ENCODE assay signal across 12 mouse cellular contexts in the genomic region with DNA sequence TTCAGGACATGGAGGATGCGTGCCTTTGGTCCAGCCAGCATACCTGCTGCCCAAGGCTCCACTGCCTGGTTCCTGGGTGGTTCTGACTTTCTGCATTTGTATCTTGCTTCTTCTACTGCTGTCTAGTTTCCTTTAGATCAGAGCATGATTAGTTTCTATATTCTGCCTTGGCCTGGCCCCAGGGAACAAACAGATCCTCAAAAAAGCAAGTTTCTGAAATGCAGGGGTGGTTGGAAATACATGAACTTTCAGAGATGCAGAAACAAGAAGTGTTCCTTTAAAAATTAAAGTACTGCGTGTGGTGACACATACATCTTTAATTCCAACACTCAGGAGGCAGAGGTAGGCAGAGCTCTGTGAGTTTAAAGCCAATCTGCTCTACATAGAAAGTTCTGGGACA. TPM values are rescaled to one million over a fixed set of nuclear protein-coding genes. Genes with fewer than 3 reads are reported as not detected.
DNase-seq lines count a peak whose midpoint lies in the region; ATAC-seq and TF ChIP-seq lines count a peak whose summit lies in the region.
"Had no signal": no experiment of that assay in that cellular context is flagged by ENCODE, and none has a peak within 500 bp of the region (broad histone marks: within the 10 kb centered on the region; RNA-seq: fewer than 3 reads in every experiment).

No protein-coding gene starts in this region.

- no peak overlapping the region for H3K4me2 ChIP-seq in heart, embryonic 15.5 days
- peak overlapping the region; percentile 19 for H3K4me2 ChIP-seq in liver, embryonic 11.5 days
- no peak overlapping the region for H3K4me2 ChIP-seq in liver, embryonic 12.5 days
- H3K4me2 ChIP-seq in liver, postnatal 0 days (ENCODE audit: low read depth, low read length): 0 out of 2 replicates have a peak overlapping the region, but pooled peaks have one; percentile 2
- H3K4me2 ChIP-seq in hindbrain, embryonic 11.5 days (replicated peaks; ENCODE audit: low read depth, low read length): no peak overlapping the region
- H3K4me2 ChIP-seq: midbrain, embryonic 11.5 days had no signal

- no peak for TF ChIP-seq CTCF in liver, postnatal 0 days (IDR thresholded peaks at IDR 0.05; ENCODE audit: low read depth)

- H3K4me3 ChIP-seq in heart, embryonic 15.5 days: no peak overlapping the region
- no peak overlapping the region for H3K4me3 ChIP-seq in liver, embryonic 11.5 days (ENCODE audit: low read depth, low read length)
- no peak overlapping the region for H3K4me3 ChIP-seq in liver, embryonic 12.5 days
- no peak overlapping the region for H3K4me3 ChIP-seq in brown adipose tissue, adult 24 weeks (ENCODE audit: insufficient read depth, low read depth, low read length)
- H3K4me3 ChIP-seq in liver, postnatal 0 days (ENCODE audit: low read depth, low read length): no peak overlapping the region
- H3K4me3 ChIP-seq in hindbrain, embryonic 11.5 days (ENCODE audit: low read depth, low read length): no peak overlapping the region
- H3K4me3 ChIP-seq: hindbrain, embryonic 10.5 days had no signal

- H3K27ac ChIP-seq in heart, embryonic 15.5 days: peak overlapping the region; percentile 68
- no peak overlapping the region for H3K27ac ChIP-seq in liver, embryonic 11.5 days (ENCODE audit: low read depth, low read length)
- H3K27ac ChIP-seq in liver, embryonic 12.5 days: no peak overlapping the region
- H3K27ac ChIP-seq in brown adipose tissue, adult 24 weeks (replicated peaks; ENCODE audit: low read depth, low read length): 0 out of 2 replicates have a peak overlapping the region, but pooled peaks have one; percentile 2
- H3K27ac ChIP-seq in liver, postnatal 0 days (ENCODE audit: low read depth): peak overlapping the region; percentile 61; the same call in 1 of the 2 replicates
- no peak overlapping the region for H3K27ac ChIP-seq in hindbrain, embryonic 11.5 days (ENCODE audit: low read depth, low read length)
- H3K27ac ChIP-seq: hindbrain, embryonic 10.5 days had no signal

- ATAC-seq in heart, embryonic 15.5 days (replicated peaks; ENCODE audit: insufficient number of reproducible peaks, insufficient read depth, low FRiP score, low read depth): no peak
- no peak for ATAC-seq in liver, embryonic 11.5 days (replicated peaks; ENCODE audit: low FRiP score)
- no peak for ATAC-seq in liver, embryonic 12.5 days
- ATAC-seq in liver, postnatal 0 days: no peak
- no peak for ATAC-seq in hindbrain, embryonic 11.5 days (ENCODE audit: low FRiP score)

- peaks cover 17% of the 10 kb centered on the region for H3K4me1 ChIP-seq in heart, embryonic 15.5 days (replicated peaks)
- H3K4me1 ChIP-seq in liver, embryonic 11.5 days (replicated peaks; ENCODE audit: control insufficient read depth, insufficient read depth, low read length): no peaks in the 10 kb centered on the region; the same call in 1 of the 2 replicates
- peaks cover 29% of the 10 kb centered on the region for H3K4me1 ChIP-seq in liver, embryonic 12.5 days
- peaks cover 14% of the 10 kb centered on the region for H3K4me1 ChIP-seq in brown adipose tissue, adult 24 weeks (ENCODE audit: control insufficient read depth, insufficient read depth, insufficient read length, low read length)
- H3K4me1 ChIP-seq in liver, postnatal 0 days (ENCODE audit: insufficient read depth): peaks cover 18% of the 10 kb centered on the region
- no peaks in the 10 kb centered on the region for H3K4me1 ChIP-seq in hindbrain, embryonic 11.5 days (replicated peaks; ENCODE audit: control insufficient read depth, insufficient read depth, low read length)

- H3K9me3 ChIP-seq in heart, embryonic 15.5 days (replicated peaks): no peaks in the 10 kb centered on the region
- no peaks in the 10 kb centered on the region for H3K9me3 ChIP-seq in liver, embryonic 11.5 days (ENCODE audit: control insufficient read depth, low read length)
- H3K9me3 ChIP-seq in liver, embryonic 12.5 days (replicated peaks): no peaks in the 10 kb centered on the region
- no peaks in the 10 kb centered on the region for H3K9me3 ChIP-seq in liver, postnatal 0 days (ENCODE audit: low read length)
- no peaks in the 10 kb centered on the region for H3K9me3 ChIP-seq in hindbrain, embryonic 11.5 days (ENCODE audit: control insufficient read depth, low read length)
- H3K9me3 ChIP-seq: hindbrain, embryonic 10.5 days had no signal

- no peak overlapping the region for H3K9ac ChIP-seq in heart, embryonic 15.5 days
- no peak overlapping the region for H3K9ac ChIP-seq in liver, embryonic 11.5 days (ENCODE audit: low read depth, low read length)
- H3K9ac ChIP-seq in liver, embryonic 12.5 days: no peak overlapping the region
- no peak overlapping the region for H3K9ac ChIP-seq in liver, postnatal 0 days (replicated peaks)
- no peak overlapping the region for H3K9ac ChIP-seq in hindbrain, embryonic 11.5 days (ENCODE audit: low read depth, low read length)

- no peak for TF ChIP-seq EP300 in liver, postnatal 0 days (IDR thresholded peaks at IDR 0.05; ENCODE audit: low read depth)

- H3K36me3 ChIP-seq in heart, embryonic 15.5 days: no peaks in the 10 kb centered on the region
- no peaks in the 10 kb centered on the region for H3K36me3 ChIP-seq in liver, embryonic 11.5 days (ENCODE audit: control insufficient read depth, insufficient read depth, low read length)
- H3K36me3 ChIP-seq in liver, embryonic 12.5 days: peaks cover 22% of the 10 kb centered on the region
- peaks cover 16% of the 10 kb centered on the region; the same call in 1 of the 2 replicates for H3K36me3 ChIP-seq in liver, postnatal 0 days (replicated peaks; ENCODE audit: insufficient read depth, low read length)
- H3K36me3 ChIP-seq in hindbrain, embryonic 11.5 days (ENCODE audit: control insufficient read depth, insufficient read depth, low read length): no peaks in the 10 kb centered on the region
- H3K36me3 ChIP-seq: hindbrain, embryonic 10.5 days had no signal

- H3K27me3 ChIP-seq in heart, embryonic 15.5 days: no peaks in the 10 kb centered on the region
- no peaks in the 10 kb centered on the region for H3K27me3 ChIP-seq in liver, embryonic 11.5 days (replicated peaks; ENCODE audit: control insufficient read depth, insufficient read depth, low read length)
- no peaks in the 10 kb centered on the region for H3K27me3 ChIP-seq in liver, embryonic 12.5 days (replicated peaks)
- H3K27me3 ChIP-seq in liver, postnatal 0 days (ENCODE audit: insufficient read depth, low read length): no peaks in the 10 kb centered on the region
- H3K27me3 ChIP-seq in hindbrain, embryonic 11.5 days (ENCODE audit: control insufficient read depth, insufficient read depth, low read length): 0 out of 2 replicates have a peak, but pooled peaks cover 2% of the 10 kb centered on the region

- DNase-seq in heart, adult 9 months (ENCODE audit: low spot score in 2 of 2): no peak
- DNase-seq in liver, embryonic 11.5 days (ENCODE audit: low spot score): no peak
- DNase-seq in liver, postnatal 0 days: no peak
- DNase-seq in hindbrain, embryonic 11.5 days (ENCODE audit: low spot score): no peak
- no peak for DNase-seq in gastrocnemius, adult 18-20 months (ENCODE audit: low spot score)
- DNase-seq: thymus, adult 18-20 months had no signal

- 83% methylated on average over 2 of the region's 2 CpGs for whole genome bisulfite sequencing in heart, embryonic 15.5 days
- 76% methylated on average over 2 of the region's 2 CpGs for WGBS in liver, embryonic 11.5 days
- 70% methylated on average over 2 of the region's 2 CpGs for WGBS in liver, embryonic 12.5 days (ENCODE audit: insufficient replicate concordance)
- 70% methylated on average over 2 of the region's 2 CpGs for WGBS in liver, postnatal 0 days (ENCODE audit: insufficient replicate concordance)
- 82% methylated on average over 2 of the region's 2 CpGs for WGBS in hindbrain, embryonic 11.5 days

RNA-seq across cellular contexts. Expression of gene Acaa1a, which starts 4.6 kb away (rescaled TPM):
- 81.5 and 100 TPM in 2 replicates for polyA plus RNA-seq in heart, embryonic 15.5 days (2015; fragmentation: Nextera tagmentation; extraction: Ambion mirVana)
- 58.8 and 61.2 TPM in 2 replicates for polyA plus RNA-seq in liver, embryonic 11.5 days (2014; fragmentation: Nextera tagmentation; extraction: Ambion mirVana)
- 38.0 and 43.1 TPM in 2 replicates for polyA plus RNA-seq in liver, embryonic 12.5 days (2016; fragmentation: Nextera tagmentation; extraction: Ambion mirVana)
- 82.7 and 96.9 TPM in 2 replicates for polyA plus RNA-seq in brown adipose tissue, adult 24 weeks (2012; ENCODE audit: insufficient read depth, insufficient read length, missing spikeins)
- 132 and 141 TPM in 2 replicates for polyA plus RNA-seq in liver, postnatal 0 days (2015; fragmentation: Nextera tagmentation; extraction: Ambion mirVana)
- 55.2 and 62.6 TPM in 2 replicates for polyA plus RNA-seq in hindbrain, embryonic 11.5 days (2014; fragmentation: Nextera tagmentation; extraction: Ambion mirVana)
- 10 to 100 TPM; 35.4 to 35.6 TPM for total RNA-seq in gastrocnemius, adult 18-20 months (2021)

RNA-seq across cellular contexts. Expression of gene Myd88, which starts 6.4 kb away (rescaled TPM):
- polyA plus RNA-seq in heart, embryonic 15.5 days (2015; fragmentation: Nextera tagmentation; extraction: Ambion mirVana): 14.9 and 20.0 TPM in 2 replicates
- 28.6 and 30.6 TPM in 2 replicates for polyA plus RNA-seq in liver, embryonic 11.5 days (2014; fragmentation: Nextera tagmentation; extraction: Ambion mirVana)
- polyA plus RNA-seq in liver, embryonic 12.5 days (2016; fragmentation: Nextera tagmentation; extraction: Ambion mirVana): 21.3 and 22.2 TPM in 2 replicates
- polyA plus RNA-seq in brown adipose tissue, adult 24 weeks (2012; ENCODE audit: insufficient read depth, insufficient read length, missing spikeins): 11.2 and 13.3 TPM in 2 replicates
- 15.6 and 16.7 TPM in 2 replicates for polyA plus RNA-seq in liver, postnatal 0 days (2015; fragmentation: Nextera tagmentation; extraction: Ambion mirVana)
- polyA plus RNA-seq in hindbrain, embryonic 11.5 days (2014; fragmentation: Nextera tagmentation; extraction: Ambion mirVana): 5.7 and 7.4 TPM in 2 replicates
- 1 to 10 TPM; 4.8 to 6.6 TPM for total RNA-seq in gastrocnemius, adult 18-20 months (2021)

RNA-seq across cellular contexts. Expression of gene Oxsr1, which starts 12.6 kb away (rescaled TPM):
- polyA plus RNA-seq in heart, embryonic 15.5 days (2015; fragmentation: Nextera tagmentation; extraction: Ambion mirVana): 6.7 and 8.6 TPM in 2 replicates
- 14.2 TPM in 2 replicates for polyA plus RNA-seq in liver, embryonic 11.5 days (2014; fragmentation: Nextera tagmentation; extraction: Ambion mirVana)
- 11.1 and 12.2 TPM in 2 replicates for polyA plus RNA-seq in liver, embryonic 12.5 days (2016; fragmentation: Nextera tagmentation; extraction: Ambion mirVana)
- 18.3 and 19.4 TPM in 2 replicates for polyA plus RNA-seq in brown adipose tissue, adult 24 weeks (2012; ENCODE audit: insufficient read depth, insufficient read length, missing spikeins)
- 3.8 and 4.1 TPM in 2 replicates for polyA plus RNA-seq in liver, postnatal 0 days (2015; fragmentation: Nextera tagmentation; extraction: Ambion mirVana)
- polyA plus RNA-seq in hindbrain, embryonic 11.5 days (2014; fragmentation: Nextera tagmentation; extraction: Ambion mirVana): 15.6 and 17.1 TPM in 2 replicates
- 10 to 100 TPM; 65.3 to 67.3 TPM for total RNA-seq in gastrocnemius, adult 18-20 months (2021)

RNA-seq across cellular contexts. Expression of gene Xylb, which starts 22.3 kb away (rescaled TPM):
- 1.1 and 2.6 TPM in 2 replicates for polyA plus RNA-seq in heart, embryonic 15.5 days (2015; fragmentation: Nextera tagmentation; extraction: Ambion mirVana)
- 9.5 and 11.0 TPM in 2 replicates for polyA plus RNA-seq in liver, embryonic 11.5 days (2014; fragmentation: Nextera tagmentation; extraction: Ambion mirVana)
- 4.6 and 5.0 TPM in 2 replicates for polyA plus RNA-seq in liver, embryonic 12.5 days (2016; fragmentation: Nextera tagmentation; extraction: Ambion mirVana)
- 1.2 and 1.7 TPM in 2 replicates for polyA plus RNA-seq in brown adipose tissue, adult 24 weeks (2012; ENCODE audit: insufficient read depth, insufficient read length, missing spikeins)
- 8.2 and 9.2 TPM in 2 replicates for polyA plus RNA-seq in liver, postnatal 0 days (2015; fragmentation: Nextera tagmentation; extraction: Ambion mirVana)
- polyA plus RNA-seq in hindbrain, embryonic 11.5 days (2014; fragmentation: Nextera tagmentation; extraction: Ambion mirVana): 4.6 and 5.4 TPM in 2 replicates
- under 1 TPM; 0.09 to 0.38 TPM for total RNA-seq in gastrocnemius, adult 18-20 months (2021)

RNA-seq across cellular contexts. Expression of gene Slc22a14, which starts 30.5 kb away (rescaled TPM):
- 0.11 and 0.25 TPM in 2 replicates for polyA plus RNA-seq in heart, embryonic 15.5 days (2015; fragmentation: Nextera tagmentation; extraction: Ambion mirVana)
- not detected in 2 replicates for polyA plus RNA-seq in liver, embryonic 11.5 days (2014; fragmentation: Nextera tagmentation; extraction: Ambion mirVana)
- polyA plus RNA-seq in liver, embryonic 12.5 days (2016; fragmentation: Nextera tagmentation; extraction: Ambion mirVana): not detected in 2 replicates
- polyA plus RNA-seq in brown adipose tissue, adult 24 weeks (2012; ENCODE audit: insufficient read depth, insufficient read length, missing spikeins): not detected in 2 replicates
- not detected in 2 replicates for polyA plus RNA-seq in liver, postnatal 0 days (2015; fragmentation: Nextera tagmentation; extraction: Ambion mirVana)
- polyA plus RNA-seq in hindbrain, embryonic 11.5 days (2014; fragmentation: Nextera tagmentation; extraction: Ambion mirVana): not detected in 2 replicates
- total RNA-seq in gastrocnemius, adult 18-20 months (2021): not detected
- polyA plus RNA-seq: midbrain, embryonic 11.5 days; neural tube, embryonic 11.5 days had no signal

Comparison
In these comparisons a context has a peak if more than half of its experiments do, and no peak if none do; other contexts are left out.
1. H3K27ac ChIP-seq: peak in heart, embryonic 15.5 days (single experiment), brown adipose tissue, adult 24 weeks (single experiment) and liver, postnatal 0 days (single experiment); none in liver, embryonic 11.5 days (single experiment), liver, embryonic 12.5 days (single experiment) and hindbrain, embryonic 11.5 days (single experiment).
2. H3K4me2 ChIP-seq: peak in liver, embryonic 11.5 days (single experiment) and liver, postnatal 0 days (single experiment); none in heart, embryonic 15.5 days (single experiment), liver, embryonic 12.5 days (single experiment) and hindbrain, embryonic 11.5 days (single experiment).